Mouse (Mus musculus): ENCODE data around the gene Macf1. TPM values are rescaled to one million over a fixed set of nuclear protein-coding genes. Genes with fewer than 3 reads are reported as not detected.

The Macf1 gene
- polyA plus RNA-seq, 1 experiment from 2014 or later = 47.4 TPM

DNA sequence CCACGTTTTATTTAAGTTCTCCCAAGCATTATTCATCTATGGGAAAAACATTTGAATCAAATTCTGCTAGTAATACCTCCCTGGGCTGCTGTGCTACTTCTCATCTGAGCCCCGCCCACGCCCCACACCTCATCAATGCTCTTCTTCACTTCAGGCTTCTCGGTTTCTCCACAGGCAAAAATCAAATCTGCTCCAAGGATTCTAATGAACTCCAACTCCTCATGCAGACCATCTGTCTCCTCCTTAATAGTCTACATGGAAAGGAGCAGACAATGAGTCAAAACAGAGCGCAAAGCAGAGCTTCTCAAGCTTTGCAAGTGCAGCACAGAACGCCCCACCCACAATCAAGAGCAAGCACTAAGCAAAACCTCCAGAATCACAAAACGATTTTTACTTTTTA lies 301.0 kb downstream of the Macf1 start:
- Histone ChIP-seq H3K27me3 (no peaks in the 10 kb centered on the region), H3K36me3 (peaks cover 77% of the 10 kb centered on the region), H3K9ac (no peak overlapping the region), H3K4me1 (no peaks in the 10 kb centered on the region), H3K4me2 (no peak overlapping the region), H3K27ac (no peak overlapping the region), H3K4me3 (no peak overlapping the region), H3K9me3 (no peaks in the 10 kb centered on the region)
- ATAC-seq (ENCODE audit: insufficient number of reproducible peaks, low FRiP score, low TSS enrichment, low read depth) = no peak
- 88% methylated on average over 7 of the region's 7 CpGs for WGBS

DNA sequence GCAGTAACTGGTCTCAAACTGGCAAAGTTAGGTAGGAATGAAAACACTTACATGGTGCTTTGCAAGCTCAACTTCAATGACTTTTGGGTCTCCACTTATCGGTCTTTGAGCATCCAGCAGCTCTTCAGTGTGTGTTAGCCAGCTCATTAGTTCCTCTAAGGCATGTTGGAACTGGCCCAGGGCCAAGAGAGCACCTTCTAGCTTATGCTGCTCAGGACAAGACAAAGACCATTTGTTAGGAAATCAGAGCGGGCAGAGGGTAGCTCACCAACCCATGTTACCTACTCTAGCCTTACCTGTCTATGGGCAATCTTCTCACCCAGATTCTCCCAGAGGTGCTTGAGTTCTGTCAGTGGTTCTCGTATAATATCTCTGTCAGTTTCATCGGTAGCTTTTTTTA lies 302.1 kb downstream of the Macf1 start:
- Histone ChIP-seq H3K9me3 (no peaks in the 10 kb centered on the region), H3K36me3 (peaks cover 77% of the 10 kb centered on the region), H3K4me3 (no peak overlapping the region), H3K27ac (no peak overlapping the region), H3K27me3 (no peaks in the 10 kb centered on the region), H3K9ac (no peak overlapping the region), H3K4me1 (no peaks in the 10 kb centered on the region), H3K4me2 (no peak overlapping the region)
- no peak for ATAC-seq (ENCODE audit: insufficient number of reproducible peaks, low FRiP score, low TSS enrichment, low read depth)
- WGBS = 87% methylated on average over 4 of the region's 4 CpGs

GRCm38 (mm10) chr4:123381598-123381997 lies 302.6 kb downstream of the Macf1 start:
- no peaks in the 10 kb centered on the region for H3K4me1 ChIP-seq
- no peak overlapping the region for H3K9ac ChIP-seq
- H3K27ac ChIP-seq = no peak overlapping the region
- 89% methylated on average over 11 of the region's 11 CpGs for WGBS
- peaks cover 77% of the 10 kb centered on the region for H3K36me3 ChIP-seq
- H3K4me3 ChIP-seq = no peak overlapping the region
- no peak overlapping the region for H3K4me2 ChIP-seq
- ATAC-seq (ENCODE audit: insufficient number of reproducible peaks, low FRiP score, low TSS enrichment, low read depth) = no peak
- no peaks in the 10 kb centered on the region for H3K27me3 ChIP-seq
- no peaks in the 10 kb centered on the region for H3K9me3 ChIP-seq

- Histone ChIP-seq H3K27ac (no peak overlapping the region), H3K4me3 (no peak overlapping the region), H3K4me1 (no peaks in the 10 kb centered on the region), H3K27me3 (no peaks in the 10 kb centered on the region), H3K9me3 (no peaks in the 10 kb centered on the region), H3K9ac (no peak overlapping the region), H3K36me3 (peaks cover 77% of the 10 kb centered on the region), H3K4me2 (no peak overlapping the region)
- WGBS = 86% methylated on average over 3 of the region's 3 CpGs
- ATAC-seq (ENCODE audit: insufficient number of reproducible peaks, low FRiP score, low TSS enrichment, low read depth) = no peak
Observed at GRCm38 (mm10) chr4:123376031-123376430, 308.1 kb downstream of the Macf1 start.

DNA sequence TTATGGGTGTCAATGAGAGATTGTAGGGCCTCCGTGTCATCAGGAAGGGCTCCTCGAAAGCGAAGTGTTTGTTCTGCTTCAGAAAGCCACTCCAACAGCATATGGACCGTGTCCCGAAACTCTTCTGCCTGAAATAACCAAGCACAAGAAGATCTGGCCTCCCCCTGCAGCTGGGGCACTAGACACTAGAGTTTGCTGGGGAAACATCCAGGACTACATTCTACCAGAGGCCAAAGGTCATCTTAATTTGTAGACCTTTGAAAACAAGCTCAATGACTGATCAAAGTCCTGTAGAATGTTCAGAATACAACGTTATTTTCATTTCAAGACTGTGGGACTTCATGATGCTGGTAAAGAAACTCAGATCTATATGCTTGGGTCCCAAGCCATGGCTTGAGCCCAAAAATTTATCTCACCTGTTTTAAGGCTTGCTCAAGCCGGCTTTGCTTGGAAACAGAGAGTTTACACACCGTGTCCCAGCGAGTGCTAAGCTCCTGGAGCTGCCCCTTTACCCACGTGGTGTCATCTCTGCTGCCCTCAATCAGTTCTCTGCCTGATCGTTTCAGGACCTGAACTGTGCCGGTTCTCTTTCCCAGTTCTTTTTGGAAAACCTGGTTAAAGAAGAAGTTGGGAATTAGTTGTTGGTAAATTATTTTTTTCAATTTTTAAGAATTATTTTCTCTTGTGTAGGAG lies 309.7 kb downstream of the Macf1 start:
- Histone ChIP-seq H3K36me3 (peaks cover 85% of the 10 kb centered on the region), H3K9me3 (no peaks in the 10 kb centered on the region), H3K4me3 (no peak overlapping the region)

GRCm38 (mm10) chr4:123363555-123363954 lies 320.6 kb downstream of the Macf1 start:
- no peaks in the 10 kb centered on the region for H3K27me3 ChIP-seq
- WGBS = 92% methylated on average over 4 of the region's 4 CpGs
- ATAC-seq (ENCODE audit: insufficient number of reproducible peaks, low FRiP score, low TSS enrichment, low read depth) = no peak

More for the DNA sequence above, 309.7 kb downstream of the Macf1 start:
- 93% methylated on average over 12 of the region's 12 CpGs for WGBS
- H3K4me2 ChIP-seq = no peak overlapping the region
- no peaks in the 10 kb centered on the region for H3K4me1 ChIP-seq
- H3K27me3 ChIP-seq = no peaks in the 10 kb centered on the region
- no peak overlapping the region for H3K27ac ChIP-seq
- no peak for ATAC-seq (ENCODE audit: insufficient number of reproducible peaks, low FRiP score, low TSS enrichment, low read depth)
- H3K9ac ChIP-seq = no peak overlapping the region

DNA sequence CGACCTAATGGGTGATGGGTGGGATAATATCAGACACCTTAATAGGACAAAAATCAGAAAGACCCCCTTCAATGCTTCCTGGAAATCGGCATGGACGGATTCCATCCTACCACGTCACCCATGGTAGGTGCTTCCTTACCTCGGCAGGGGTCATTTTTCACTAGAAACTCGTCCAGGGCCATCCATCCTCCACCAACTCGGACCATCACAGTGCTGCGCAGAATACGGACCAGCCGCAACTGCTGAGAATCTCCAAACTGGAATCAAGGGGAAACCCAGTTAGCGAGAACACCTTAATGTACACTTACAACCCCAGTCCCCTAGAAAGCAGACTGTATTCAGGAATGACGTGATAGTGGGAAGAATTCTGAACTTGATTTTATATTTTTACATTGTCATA lies 323.4 kb downstream of the Macf1 start:
- Histone ChIP-seq H3K9me3 (no peaks in the 10 kb centered on the region), H3K27me3 (no peaks in the 10 kb centered on the region), H3K4me2 (no peak overlapping the region), H3K4me3 (no peak overlapping the region), H3K27ac (no peak overlapping the region), H3K36me3 (peaks cover 76% of the 10 kb centered on the region), H3K9ac (no peak overlapping the region), H3K4me1 (no peaks in the 10 kb centered on the region)
- 92% methylated on average over 12 of the region's 12 CpGs for WGBS
- no peak for ATAC-seq (ENCODE audit: insufficient number of reproducible peaks, low FRiP score, low TSS enrichment, low read depth)

More at GRCm38 (mm10) chr4:123363555-123363954, 320.6 kb downstream of the Macf1 start:
- H3K4me3 ChIP-seq = no peak overlapping the region
- no peaks in the 10 kb centered on the region for H3K4me1 ChIP-seq
- H3K27ac ChIP-seq = no peak overlapping the region
- no peak overlapping the region for H3K9ac ChIP-seq
- no peak overlapping the region for H3K4me2 ChIP-seq
- no peaks in the 10 kb centered on the region for H3K9me3 ChIP-seq
- peaks cover 82% of the 10 kb centered on the region for H3K36me3 ChIP-seq

DNA sequence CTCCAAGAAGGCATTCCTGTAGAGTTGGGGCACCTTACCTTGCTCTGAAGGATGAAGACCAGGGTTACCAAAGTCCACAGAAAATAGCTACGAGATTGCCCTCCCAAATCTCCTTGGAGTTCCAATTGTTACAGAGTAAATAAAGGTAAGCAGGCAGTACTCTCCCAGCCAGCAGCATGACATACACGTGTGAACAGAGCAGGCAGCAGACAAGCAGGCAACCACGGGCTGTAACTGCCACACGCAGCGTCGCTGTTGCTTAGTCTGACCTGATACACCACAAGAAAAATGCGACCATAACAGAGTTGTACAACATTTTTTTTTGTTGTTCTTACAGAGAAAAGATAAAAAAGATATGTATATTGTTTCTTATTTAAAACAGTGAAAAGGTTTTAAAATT lies 325.5 kb downstream of the Macf1 start:
- WGBS = 93% methylated on average over 7 of the region's 7 CpGs
- no peak for ATAC-seq (ENCODE audit: insufficient number of reproducible peaks, low FRiP score, low TSS enrichment, low read depth)
- no peak overlapping the region for H3K4me3 ChIP-seq
- no peaks in the 10 kb centered on the region for H3K9me3 ChIP-seq
- H3K27me3 ChIP-seq = no peaks in the 10 kb centered on the region
- no peak overlapping the region for H3K4me2 ChIP-seq
- H3K4me1 ChIP-seq = no peaks in the 10 kb centered on the region
- no peak overlapping the region for H3K27ac ChIP-seq
- no peak overlapping the region for H3K9ac ChIP-seq
- peaks cover 77% of the 10 kb centered on the region for H3K36me3 ChIP-seq

DNA sequence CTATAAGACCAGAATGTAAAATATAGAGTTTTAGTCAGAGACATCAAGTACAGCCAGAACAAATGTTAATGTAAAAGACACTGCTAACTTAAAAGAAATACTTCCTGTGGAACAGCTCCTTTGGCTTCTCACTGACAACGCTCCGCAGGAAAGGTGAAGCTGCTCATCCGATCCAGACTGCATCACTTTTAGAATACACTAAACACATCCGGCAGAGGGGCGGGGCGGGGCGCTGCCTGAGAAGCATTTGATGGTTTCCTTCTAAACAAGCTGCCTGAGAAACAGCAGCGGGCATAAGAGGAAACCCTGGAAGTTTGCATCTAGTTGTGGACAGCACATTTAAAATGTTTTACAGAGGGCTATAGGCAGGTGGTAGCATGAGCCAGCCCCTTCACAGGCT lies 328.2 kb downstream of the Macf1 start:
- Histone ChIP-seq H3K4me3 (no peak overlapping the region), H3K27ac (no peak overlapping the region), H3K27me3 (no peaks in the 10 kb centered on the region), H3K9ac (no peak overlapping the region), H3K4me2 (no peak overlapping the region), H3K9me3 (no peaks in the 10 kb centered on the region), H3K36me3 (peaks cover 79% of the 10 kb centered on the region), H3K4me1 (no peaks in the 10 kb centered on the region)
- WGBS = 89% methylated on average over 8 of the region's 8 CpGs
- no peak for ATAC-seq (ENCODE audit: insufficient number of reproducible peaks, low FRiP score, low TSS enrichment, low read depth)

DNA sequence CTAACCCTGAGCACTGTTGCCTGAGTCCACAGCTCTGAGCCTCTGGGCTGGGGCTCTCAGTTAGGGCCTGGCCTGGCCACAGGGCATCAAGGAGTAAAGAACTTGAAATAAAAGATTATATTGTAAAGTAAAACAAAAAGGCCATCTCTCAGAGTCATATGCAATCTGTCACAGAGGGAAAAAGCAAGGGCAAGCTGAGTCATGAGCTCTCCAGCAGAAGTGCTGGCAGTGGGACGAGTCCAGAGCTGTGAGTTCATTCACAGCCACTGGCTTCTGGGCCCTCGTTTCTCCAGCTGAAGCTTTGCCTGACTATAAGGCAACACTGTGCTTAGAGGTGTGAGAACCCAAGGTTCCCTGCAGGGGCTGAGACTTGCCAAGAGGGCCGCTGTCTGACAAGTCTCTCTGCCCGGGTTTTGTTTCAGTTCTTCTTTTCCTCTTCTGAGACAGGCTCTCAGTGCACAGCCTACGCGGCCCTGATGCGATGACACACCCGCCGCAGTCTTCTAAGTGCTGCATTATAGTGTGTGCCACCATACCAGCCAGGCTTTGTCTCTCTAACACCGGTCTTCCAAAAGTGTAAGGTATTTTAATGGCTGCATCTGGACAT lies 330.8 kb downstream of the Macf1 start:
- H3K9ac ChIP-seq = no peak overlapping the region
- peaks cover 82% of the 10 kb centered on the region for H3K36me3 ChIP-seq
- WGBS = 77% methylated on average over 9 of the region's 10 CpGs
- ATAC-seq (ENCODE audit: insufficient number of reproducible peaks, low FRiP score, low TSS enrichment, low read depth) = no peak
- H3K9me3 ChIP-seq = no peaks in the 10 kb centered on the region
- H3K4me3 ChIP-seq = no peak overlapping the region
- no peak overlapping the region for H3K27ac ChIP-seq
- no peak overlapping the region for H3K4me2 ChIP-seq
- no peaks in the 10 kb centered on the region for H3K27me3 ChIP-seq
- H3K4me1 ChIP-seq = no peaks in the 10 kb centered on the region

DNA sequence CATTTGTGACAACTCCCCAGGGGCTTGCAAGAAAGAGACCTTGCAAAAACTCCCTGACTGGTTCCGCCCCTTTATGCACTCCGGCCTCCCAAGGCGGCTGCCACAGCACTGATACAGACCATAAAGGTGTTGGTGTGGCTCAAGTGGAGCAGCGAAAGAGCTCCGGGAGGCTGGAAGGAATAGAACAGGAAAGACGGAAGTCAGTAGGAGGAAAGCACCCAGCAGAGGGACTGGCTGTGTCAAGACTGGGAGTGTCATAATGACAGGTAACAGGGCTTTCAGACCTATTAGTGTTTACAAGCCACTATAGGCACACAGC lies 340.7 kb downstream of the Macf1 start:
- Histone ChIP-seq H3K4me3 (peak overlapping the region; percentile 51), H3K9me3 (no peaks in the 10 kb centered on the region), H3K9ac (no peak overlapping the region), H3K27ac (no peak overlapping the region), H3K4me2 (peak overlapping the region; percentile 82), H3K4me1 (peaks cover 15% of the 10 kb centered on the region), H3K36me3 (peaks cover 4% of the 10 kb centered on the region; the same call in 1 of the 2 replicates), H3K27me3 (peaks cover 45% of the 10 kb centered on the region)
- no peak for ATAC-seq (ENCODE audit: insufficient number of reproducible peaks, low FRiP score, low TSS enrichment, low read depth)
- 5% methylated on average over 6 of the region's 6 CpGs for WGBS

- peak; percentile 78 for ATAC-seq (ENCODE audit: insufficient number of reproducible peaks, low FRiP score, low TSS enrichment, low read depth)
- Histone ChIP-seq H3K4me3 (peak within 1 kb of the TSS; percentile 51), H3K9me3 (no peaks in the 10 kb centered on the region), H3K9ac (no peak within 1 kb of the TSS), H3K27me3 (peaks cover 46% of the 10 kb centered on the region), H3K36me3 (no peaks in the 10 kb centered on the region), H3K4me2 (peak within 1 kb of the TSS; percentile 82), H3K4me1 (peaks cover 15% of the 10 kb centered on the region), H3K27ac (no peak within 1 kb of the TSS)
- WGBS = under 1% methylated on average over 65 of the region's 65 CpGs
Observed at GRCm38 (mm10) chr4:123342642-123343470, 341.3 kb downstream of the Macf1 start, which contains the start of gene Bmp8a. Bmp8a (minus strand) TSS chr4:123343252.

Data from limb, embryonic 15.5 days (tissue).